Mouse (Mus musculus) small intestine, adult 10 weeks (tissue): ENCODE measurements around the gene Hoxc13. TPM values are rescaled to one million over a fixed set of nuclear protein-coding genes. Genes with fewer than 3 reads are reported as not detected.

Experiments used
- polyA plus RNA-seq: library from polyadenylated mRNA; stranded (reverse); fragments of 350-450 nt; fragmentation: Illumina TruSeq; extraction: RNeasy Lipid Tissue Mini Kit (QIAGEN cat#74804); gene quantifications from one replicate; pipeline ENCODE4 v1.2.3, GENCODE M21; 2014; ENCODE audit warnings: low replicate concordance

Hoxc13 gene
- polyA plus RNA-seq, result not detected

DNA sequence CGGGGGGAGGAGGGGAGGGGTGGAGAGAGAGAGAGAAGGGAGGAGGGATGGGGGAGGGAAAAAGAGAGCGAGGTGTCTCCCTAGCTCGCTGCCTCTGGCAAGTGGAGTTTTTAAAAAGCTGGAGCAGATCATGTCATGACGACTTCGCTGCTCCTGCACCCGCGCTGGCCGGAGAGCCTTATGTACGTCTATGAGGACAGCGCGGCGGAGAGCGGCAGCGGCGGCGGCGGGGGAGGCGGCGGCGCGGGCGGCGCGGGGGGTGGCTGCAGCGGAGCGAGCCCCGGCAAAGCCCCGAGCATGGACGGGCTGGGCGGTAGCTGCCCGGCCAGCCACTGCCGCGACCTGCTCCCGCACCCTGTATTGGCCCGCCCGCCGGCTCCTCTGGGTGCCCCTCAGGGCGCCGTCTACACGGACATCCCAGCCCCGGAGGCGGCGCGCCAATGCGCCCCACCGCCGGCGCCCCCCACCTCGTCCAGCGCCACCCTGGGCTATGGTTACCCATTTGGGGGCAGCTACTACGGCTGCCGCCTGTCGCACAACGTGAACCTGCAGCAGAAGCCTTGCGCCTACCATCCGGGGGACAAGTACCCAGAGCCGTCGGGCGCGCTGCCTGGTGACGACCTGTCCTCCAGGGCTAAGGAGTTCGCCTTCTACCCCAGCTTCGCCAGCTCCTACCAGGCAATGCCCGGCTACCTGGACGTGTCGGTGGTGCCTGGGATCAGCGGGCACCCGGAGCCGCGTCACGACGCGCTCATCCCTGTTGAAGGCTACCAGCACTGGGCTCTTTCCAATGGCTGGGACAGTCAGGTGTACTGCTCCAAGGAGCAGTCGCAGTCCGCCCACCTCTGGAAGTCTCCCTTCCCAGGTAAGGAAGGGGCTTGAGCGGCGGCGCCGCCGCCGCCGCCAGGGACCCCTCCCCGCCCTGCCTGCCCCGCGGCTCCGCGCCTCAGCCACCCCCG, at the start of gene Hoxc13:
Gene Hoxc13, plus strand, starts transcription at position 51 of the 959 bp plus-strand sequence.

DNA sequence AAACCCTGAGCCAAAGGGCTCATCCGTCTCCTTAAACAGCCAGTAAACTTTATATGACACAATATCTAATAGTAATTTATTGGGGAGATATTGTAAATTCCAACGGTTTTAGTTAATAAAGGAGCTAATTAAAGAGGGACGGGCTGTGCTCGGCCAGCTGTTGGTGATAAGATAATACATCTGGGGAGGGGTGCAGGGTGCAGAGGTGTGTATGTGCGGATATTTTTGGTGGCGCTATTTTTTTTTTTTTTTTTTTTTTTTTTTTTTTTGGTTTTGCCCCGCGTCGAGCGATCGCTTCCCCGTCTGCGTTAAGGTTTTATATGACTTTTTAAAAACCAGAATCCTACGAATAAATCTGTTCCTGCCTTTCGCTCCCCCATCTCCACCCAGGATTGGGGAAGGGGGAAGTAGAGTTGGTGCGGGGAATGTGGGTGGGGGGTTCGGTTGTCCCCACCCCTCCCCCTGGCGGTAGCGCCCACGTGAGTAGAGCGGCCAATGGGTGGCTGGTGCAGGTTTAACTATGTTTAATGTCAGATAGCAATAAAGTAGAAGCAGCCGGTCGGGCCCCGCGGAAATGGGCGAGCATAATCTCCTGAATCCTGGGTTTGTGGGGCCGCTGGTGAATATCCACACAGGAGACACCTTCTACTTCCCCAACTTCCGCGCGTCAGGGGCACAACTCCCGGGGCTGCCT, 15.5 kb downstream of the Hoxc13 start, which contains the start of gene Hoxc12:
Gene Hoxc12, plus strand, starts transcription at position 479 of the 694 bp plus-strand sequence.

GRCm38 (mm10) chr15:102954192-102955006, 33.5 kb downstream of the Hoxc13 start, which contains the start of gene Hoxc11:
Gene Hoxc11, plus strand, starts transcription at chr15:102954427.

DNA sequence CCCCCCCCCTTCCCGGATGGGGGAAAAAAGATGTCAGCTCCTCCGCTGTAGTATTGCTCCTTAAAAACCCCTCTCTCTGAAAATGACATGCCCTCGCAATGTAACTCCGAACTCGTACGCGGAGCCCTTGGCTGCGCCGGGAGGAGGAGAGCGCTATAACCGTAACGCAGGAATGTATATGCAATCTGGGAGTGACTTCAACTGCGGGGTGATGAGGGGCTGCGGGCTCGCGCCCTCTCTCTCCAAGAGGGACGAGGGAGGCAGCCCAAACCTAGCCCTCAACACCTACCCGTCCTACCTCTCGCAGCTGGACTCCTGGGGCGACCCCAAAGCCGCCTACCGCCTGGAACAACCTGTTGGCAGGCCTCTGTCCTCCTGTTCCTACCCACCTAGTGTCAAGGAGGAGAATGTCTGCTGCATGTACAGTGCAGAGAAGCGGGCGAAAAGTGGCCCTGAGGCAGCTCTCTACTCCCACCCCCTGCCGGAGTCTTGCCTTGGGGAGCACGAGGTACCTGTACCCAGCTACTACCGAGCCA, 45.9 kb downstream of the Hoxc13 start, which contains the start of gene Hoxc10:
Gene Hoxc10, plus strand, starts transcription at position 21 of the 536 bp plus-strand sequence.

DNA sequence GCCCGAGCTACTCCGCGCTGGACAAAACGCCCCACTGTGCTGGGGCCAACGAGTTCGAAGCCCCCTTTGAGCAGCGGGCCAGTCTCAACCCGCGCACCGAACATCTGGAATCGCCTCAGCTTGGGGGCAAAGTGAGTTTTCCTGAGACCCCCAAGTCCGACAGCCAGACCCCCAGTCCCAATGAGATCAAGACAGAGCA, 46.3 kb downstream of the Hoxc13 start, which contains the start of gene Hoxc5:
Gene Hoxc5, plus strand, starts transcription at position 132 of the 199 bp plus-strand sequence.

DNA sequence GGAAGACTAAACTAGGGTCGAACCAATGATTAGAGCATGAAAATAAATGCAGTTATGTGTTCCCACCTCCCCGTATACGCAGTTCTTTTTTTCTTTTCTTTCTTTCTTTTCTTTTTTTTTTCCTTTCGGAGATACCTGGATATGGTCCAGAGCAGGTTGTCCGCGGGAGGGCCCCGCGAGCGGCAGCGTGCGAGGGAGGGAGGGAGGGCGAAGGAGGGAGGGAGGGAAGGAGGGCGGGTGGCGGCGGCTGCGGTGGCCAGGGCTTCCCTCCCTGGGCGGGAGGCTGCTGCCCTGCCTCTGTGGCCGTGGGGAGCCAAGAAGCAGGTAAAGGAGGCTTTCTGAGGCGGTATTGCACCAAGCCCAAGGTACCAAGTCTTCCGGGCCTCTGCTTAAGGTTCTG, 55.3 kb downstream of the Hoxc13 start, which contains the start of gene Hoxc9:
Gene Hoxc9, plus strand, starts transcription at position 269 of the 400 bp plus-strand sequence.

Other genes with a start within 250 kb of the Hoxc13 start
- gene Atp5g2, start 248.8 kb upstream of the Hoxc13 start, polyA plus RNA-seq, result 21.1 TPM
- 28.1 TPM for gene Calcoco1, start 198.9 kb upstream of the Hoxc13 start, polyA plus RNA-seq
- not detected for gene Hoxc12, start 15.7 kb downstream of the Hoxc13 start, polyA plus RNA-seq
- not detected for gene Hoxc11, start 33.3 kb downstream of the Hoxc13 start, polyA plus RNA-seq
- gene Hoxc10, start 45.7 kb downstream of the Hoxc13 start, polyA plus RNA-seq, result not detected
- gene Hoxc5, start 46.3 kb downstream of the Hoxc13 start, polyA plus RNA-seq, result 0.89 TPM
- gene Hoxc9, start 55.3 kb downstream of the Hoxc13 start, polyA plus RNA-seq, result not detected
- gene Hoxc8, start 69.5 kb downstream of the Hoxc13 start, polyA plus RNA-seq, result not detected
- 0.89 TPM for gene Hoxc6, start 77.2 kb downstream of the Hoxc13 start, polyA plus RNA-seq
- gene Hoxc4, start 97.8 kb downstream of the Hoxc13 start, polyA plus RNA-seq, result 4.9 TPM
- 10.2 TPM for gene Smug1, start 246.0 kb downstream of the Hoxc13 start, polyA plus RNA-seq